Mouse (Mus musculus): ENCODE results near the gene Zfp280c.

- TF ChIP-seq EP300 (IDR thresholded peaks at IDR 0.05; ENCODE audit: insufficient read depth, low read depth, low read length), result no peak
- no peak for TF ChIP-seq POLR2A (IDR thresholded peaks at IDR 0.05; ENCODE audit: insufficient read depth, low read depth, low read length)
Observed at GRCm38 (mm10) chrX:48523512-48523911, 70.8 kb downstream of the Zfp280c start.

All from heart, adult 2 months (tissue).